Mouse (Mus musculus) brain, embryonic 14.5 days (tissue): ENCODE measurements around the gene Entpd1.

ENCODE experiments used
- CTCF ChIP-seq: fragments of 200-500 bp; IDR thresholded peaks from 2 replicates; pipeline ENCODE4 v1.5.1; 2012; ENCODE audit warnings: inconsistent platforms, mild to moderate bottlenecking, moderate library complexity, borderline replicate concordance; ENCODE audit not compliant: insufficient read depth, insufficient read length; ENCODE audit errors: extremely low read depth
- POLR2A ChIP-seq: fragments of 200-500 bp; IDR thresholded peaks from 2 replicates; pipeline ENCODE4 v1.6.1; 2012; ENCODE audit warnings: mild to moderate bottlenecking, inconsistent platforms, borderline replicate concordance; ENCODE audit not compliant: poor library complexity, insufficient read depth, insufficient read length, severe bottlenecking; ENCODE audit errors: extremely low read depth

DNA sequence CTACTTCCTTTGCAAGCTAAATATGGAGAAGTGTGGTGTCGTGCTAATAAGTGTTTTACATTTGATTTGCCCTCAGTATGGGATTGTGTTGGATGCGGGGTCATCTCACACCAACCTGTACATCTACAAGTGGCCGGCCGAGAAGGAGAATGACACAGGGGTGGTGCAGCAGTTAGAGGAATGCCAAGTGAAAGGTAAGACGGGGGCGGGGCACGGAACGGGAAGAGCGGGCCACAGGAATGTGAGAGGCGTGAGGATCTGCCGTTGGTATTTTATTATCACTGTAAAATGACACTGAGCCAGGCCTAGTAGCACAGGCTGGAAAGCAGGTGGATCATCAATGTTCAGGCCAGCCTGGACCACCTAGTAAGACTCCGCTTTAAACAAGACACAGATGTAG lies 108.2 kb downstream of the Entpd1 start:
- TF ChIP-seq POLR2A (no peak), CTCF (no peak)
